Mouse (Mus musculus): Measurements from ENCODE around the gene Wnt3a.

GRCm38 (mm10) chr11:59232797-59233196, 57.8 kb downstream of the Wnt3a start:
- TF ChIP-seq CTCF (IDR thresholded peaks at IDR 0.05; ENCODE audit: borderline replicate concordance, extremely low read depth, insufficient read depth, insufficient read length) (peak; percentile 10; the same call in 1 of the 2 replicates), POLR2A (IDR thresholded peaks at IDR 0.05; ENCODE audit: borderline replicate concordance, extremely low read depth, insufficient read depth, insufficient read length, poor library complexity, severe bottlenecking) (no peak)

Measured in brain, embryonic 14.5 days (tissue).